22 mouse cellular contexts compared by ENCODE assay signal in genomic region chr17:45914706-45915240, GRCm38 (mm10).
"Had no signal": no experiment of that assay in that cellular context is flagged by ENCODE, and none has a peak within 500 bp of the region (broad histone marks: within the 10 kb centered on the region; RNA-seq: fewer than 3 reads in every experiment).

No protein-coding gene starts in this region.

- H3K27me3 ChIP-seq: heart, embryonic 13.5 days; heart, embryonic 15.5 days; hindbrain, embryonic 13.5 days; hindbrain, embryonic 15.5 days; limb, embryonic 12.5 days had no signal

- H3K9me3 ChIP-seq: heart, embryonic 15.5 days; hindbrain, embryonic 13.5 days; hindbrain, embryonic 15.5 days had no signal

- H3K4me2 ChIP-seq: heart, embryonic 11.5 days; heart, embryonic 13.5 days; heart, embryonic 15.5 days; hindbrain, embryonic 13.5 days; hindbrain, embryonic 15.5 days; limb, embryonic 12.5 days had no signal

- H3K4me3 ChIP-seq: heart, adult 2 months; heart, embryonic 13.5 days; heart, embryonic 15.5 days; hindbrain, embryonic 13.5 days; hindbrain, embryonic 15.5 days; layer of hippocampus, adult 2 months; left cerebral cortex, adult 2 months; limb, embryonic 10.5 days; limb, embryonic 12.5 days had no signal

- H3K9ac ChIP-seq: heart, embryonic 13.5 days; heart, embryonic 15.5 days; hindbrain, embryonic 13.5 days; hindbrain, embryonic 15.5 days; limb, embryonic 12.5 days; liver, embryonic 14.5 days had no signal

- DNase-seq: gastrocnemius, postnatal 14 days; gastrocnemius, postnatal 36 days; heart, adult 11 months; heart, adult 2 months; heart, postnatal 14 days; heart, postnatal 36 days; kidney, adult 18-20 months; kidney, adult 8-10 months; kidney, postnatal 10 days; kidney, postnatal 25 days; kidney, postnatal 4 days had no signal

- ATAC-seq: hindbrain, postnatal 0 days had no signal

- H3K4me1 ChIP-seq: hindbrain, embryonic 13.5 days; hindbrain, embryonic 15.5 days had no signal

- H3K36me3 ChIP-seq: heart, embryonic 13.5 days; heart, embryonic 15.5 days; hindbrain, embryonic 13.5 days; hindbrain, embryonic 15.5 days; limb, embryonic 10.5 days; limb, embryonic 12.5 days had no signal

- H3K27ac ChIP-seq: heart, adult 2 months; heart, embryonic 13.5 days; heart, embryonic 15.5 days; hindbrain, embryonic 13.5 days; hindbrain, embryonic 15.5 days; hindbrain, postnatal 0 days; layer of hippocampus, adult 2 months; left cerebral cortex, adult 2 months; limb, embryonic 10.5 days; limb, embryonic 12.5 days; liver, embryonic 14.5 days had no signal
